Mouse (Mus musculus) heart, adult 11 months (tissue): ENCODE data around the gene Efcab1.
"Not testable (repeated sequence)": the region's sequence is repeated elsewhere in the genome, so short reads cannot be mapped to it uniquely, and the experiment has no call there.

Experiments
- DNase-seq: peaks from one replicate; pipeline ENCODE4 v3.0.0; 2022

Gene Efcab1

DNA sequence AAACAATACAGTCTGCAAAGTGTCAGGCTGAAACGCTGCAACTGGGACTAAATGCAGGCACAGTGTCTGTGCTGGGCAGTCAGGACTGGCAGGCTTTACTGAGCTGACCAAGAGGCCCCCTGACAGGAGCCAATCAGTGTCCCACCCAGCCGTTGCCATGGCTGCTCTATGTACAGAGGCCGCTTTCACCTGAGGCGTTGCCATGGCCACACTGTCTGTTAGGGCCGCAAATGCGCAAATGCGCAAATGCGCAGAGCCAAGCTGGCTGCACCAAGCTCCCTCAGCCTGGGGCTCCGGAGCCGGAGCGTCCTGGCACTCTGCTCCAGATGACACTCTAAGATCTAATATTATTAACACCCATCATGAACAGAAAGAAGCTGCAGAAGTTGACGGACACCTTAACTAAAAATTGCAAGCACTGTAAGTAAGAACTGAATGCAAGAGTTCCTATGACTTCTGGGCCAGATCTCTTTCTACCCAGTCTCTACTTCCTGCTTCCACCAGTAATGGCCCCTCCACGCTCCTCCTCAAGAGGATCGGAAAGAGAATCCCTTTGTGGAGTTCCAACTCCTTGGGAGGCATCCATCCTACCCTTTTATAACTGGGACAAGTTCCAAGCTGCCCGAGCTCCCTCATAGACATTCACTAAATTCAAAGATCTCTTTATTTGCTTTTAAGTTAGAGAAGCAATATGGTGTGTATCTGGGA is at the start of gene Efcab1:
TSS of gene Efcab1 (plus strand) at position 214 of the 708 bp plus-strand sequence.
- no peak for DNase-seq

DNA sequence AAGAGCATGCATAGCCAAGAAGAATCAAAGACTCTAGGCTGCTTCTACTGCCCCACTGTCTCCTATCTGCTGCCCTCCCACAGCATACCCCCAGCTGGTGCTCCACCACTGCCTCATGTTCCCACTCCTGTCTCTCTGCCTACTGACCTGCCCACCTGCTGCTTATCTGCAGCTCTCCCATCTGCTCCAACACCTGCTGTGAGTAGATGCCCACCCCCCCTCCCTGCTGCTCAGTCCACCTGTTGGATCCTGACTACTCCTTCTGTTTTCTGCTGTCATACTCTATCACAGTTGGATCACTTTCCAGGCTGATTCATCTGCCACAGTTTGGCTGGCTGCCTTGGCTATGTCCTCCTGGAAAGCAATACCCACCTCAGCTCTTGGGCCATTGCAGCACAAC is 47.0 kb upstream of the Efcab1 start:
- peak; percentile 82 for DNase-seq

GRCm38 (mm10) chr16:14884916-14885315 is 21.5 kb upstream of the Efcab1 start:
- no peak for DNase-seq

GRCm38 (mm10) chr16:14885372-14885771 is 21.0 kb upstream of the Efcab1 start:
- DNase-seq, result no peak

- no peak for DNase-seq
Measured at GRCm38 (mm10) chr16:14892492-14892891, 13.9 kb upstream of the Efcab1 start.

GRCm38 (mm10) chr16:14893864-14894263 is 12.5 kb upstream of the Efcab1 start:
- DNase-seq, result no peak

DNA sequence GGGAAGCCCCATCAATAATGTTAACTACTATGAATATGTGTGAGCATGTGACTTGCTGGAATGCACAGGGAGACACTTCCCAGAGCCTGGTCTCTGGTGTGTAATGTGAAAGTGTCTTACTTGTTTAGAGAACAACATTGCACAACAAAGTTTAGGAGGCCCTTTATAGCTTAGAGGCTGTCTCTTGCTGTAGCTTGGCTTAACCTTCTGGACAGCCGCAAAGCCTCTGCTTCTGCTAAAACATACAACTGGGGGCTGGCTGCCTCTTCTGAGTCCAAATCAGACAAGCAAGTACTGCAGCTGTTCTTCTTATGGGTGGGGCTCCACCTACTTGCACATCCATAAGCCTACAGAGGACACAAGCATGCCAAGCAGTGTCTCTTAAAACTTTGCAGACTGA is 11.7 kb upstream of the Efcab1 start:
- no peak for DNase-seq

GRCm38 (mm10) chr16:14895543-14895942 is 10.9 kb upstream of the Efcab1 start:
- no peak for DNase-seq

DNA sequence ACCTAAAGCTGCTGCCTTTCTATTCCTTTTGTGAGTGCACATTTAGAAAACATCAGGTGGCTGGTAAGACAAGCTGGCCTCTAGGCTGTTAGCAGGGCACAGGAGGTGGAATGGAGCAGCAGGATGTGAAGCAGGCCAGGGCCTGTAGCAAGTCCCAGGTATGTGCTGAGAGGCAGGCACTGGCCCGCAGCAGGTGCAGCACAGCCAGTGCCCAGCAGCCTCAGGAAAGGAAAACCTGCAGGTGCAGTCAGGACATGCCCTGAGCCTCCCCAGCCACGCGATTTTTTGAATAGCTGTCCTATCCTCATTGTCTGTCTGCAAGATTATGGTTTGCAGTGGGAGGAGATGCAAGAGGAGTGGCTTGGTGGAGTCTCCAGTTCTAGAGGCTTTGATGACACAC is 24.3 kb downstream of the Efcab1 start:
- DNase-seq, result not testable (repeated sequence)

DNA sequence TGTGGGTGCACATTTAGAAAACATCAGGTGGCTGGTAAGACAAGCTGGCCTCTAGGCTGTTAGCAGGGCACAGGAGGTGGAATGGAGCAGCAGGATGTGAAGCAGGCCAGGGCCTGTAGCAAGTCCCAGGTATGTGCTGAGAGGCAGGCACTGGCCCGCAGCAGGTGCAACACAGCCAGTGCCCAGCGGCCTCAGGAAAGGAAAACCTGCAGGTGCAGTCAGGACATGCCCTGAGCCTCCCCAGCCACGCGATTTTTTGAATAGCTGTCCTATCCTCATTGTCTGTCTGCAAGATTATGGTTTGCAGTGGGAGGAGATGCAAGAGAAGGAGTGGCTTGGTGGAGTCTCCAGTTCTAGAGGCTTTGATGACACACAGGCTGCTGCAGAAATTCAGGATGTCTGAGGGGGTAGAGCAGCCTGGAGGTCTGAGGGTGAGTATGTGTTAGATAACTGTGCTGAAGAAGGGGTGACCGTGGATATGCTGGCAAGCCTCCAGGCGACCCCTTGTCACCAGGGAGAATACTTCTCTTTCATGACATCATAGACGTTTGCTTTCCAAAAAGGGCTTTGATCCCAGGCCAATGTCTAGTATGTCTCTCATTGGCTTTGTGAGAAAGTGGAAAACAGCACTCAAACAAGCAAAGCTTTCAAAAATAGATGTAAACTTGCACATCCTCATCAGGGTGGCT is 30.2 kb downstream of the Efcab1 start:
- peak; percentile 92 for DNase-seq

- peak; percentile 86 for DNase-seq
Measured at GRCm38 (mm10) chr16:14939552-14939951, 33.1 kb downstream of the Efcab1 start.

DNA sequence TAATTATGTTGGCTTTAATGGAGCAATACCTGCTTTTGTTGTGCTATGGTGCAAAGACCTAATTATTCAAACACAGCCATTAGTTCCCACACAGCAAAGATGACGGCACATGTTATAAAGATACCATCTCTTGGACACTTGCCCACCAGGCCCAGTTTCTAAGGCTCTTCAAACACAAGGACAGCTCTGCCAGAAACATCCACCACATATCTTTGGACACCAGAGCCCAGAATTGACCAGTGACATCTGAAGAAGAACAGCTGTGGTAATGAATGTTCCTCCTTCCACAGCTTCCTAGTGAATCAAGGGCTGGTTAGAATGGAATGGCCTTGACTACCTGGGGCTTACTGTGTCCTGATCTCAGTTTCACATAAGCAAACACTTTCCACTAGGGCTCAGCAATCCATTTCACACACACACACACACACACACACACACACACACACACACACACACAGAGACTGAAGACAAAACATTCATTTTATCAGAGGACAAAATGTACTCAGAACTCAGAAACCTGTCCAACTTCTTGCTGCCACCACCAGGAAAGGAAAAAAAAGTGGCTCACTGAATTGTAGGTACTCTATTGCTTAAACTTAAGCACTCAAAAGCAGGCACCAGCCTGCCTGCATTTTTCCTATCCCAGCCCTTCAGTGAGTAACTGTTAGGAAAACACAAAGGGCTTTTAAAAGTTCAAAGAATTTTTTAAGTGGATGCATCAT is 33.7 kb downstream of the Efcab1 start:
- peak; percentile 94 for DNase-seq

GRCm38 (mm10) chr16:14940898-14941297 is 34.5 kb downstream of the Efcab1 start:
- DNase-seq, result peak; percentile 88

- DNase-seq, result peak; percentile 85
Measured at GRCm38 (mm10) chr16:14943530-14943929, 37.1 kb downstream of the Efcab1 start.

DNA sequence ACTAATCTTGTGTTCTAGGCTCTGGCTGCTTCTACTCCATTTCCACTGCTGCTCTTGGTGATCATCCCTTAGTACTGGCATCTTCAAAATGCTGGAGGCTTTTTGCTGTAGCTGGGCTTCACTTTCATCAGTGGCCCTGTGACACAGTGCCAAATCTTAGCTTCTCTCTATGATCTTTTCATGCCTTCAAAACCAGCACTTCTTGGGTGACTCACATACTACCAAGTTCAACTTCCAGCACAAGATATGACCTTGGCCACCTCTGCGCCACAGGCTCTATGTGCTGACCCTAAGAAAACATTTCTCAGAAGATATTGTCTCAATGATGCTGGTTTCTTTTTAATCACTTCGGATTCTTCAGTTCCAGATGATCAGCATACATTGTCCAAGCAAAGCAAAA is 41.2 kb downstream of the Efcab1 start:
- not testable (repeated sequence) for DNase-seq

GRCm38 (mm10) chr16:14951894-14952293 is 45.5 kb downstream of the Efcab1 start:
- DNase-seq, result peak; percentile 17

- peak; percentile 86 for DNase-seq
Measured at GRCm38 (mm10) chr16:14959743-14960142, 53.3 kb downstream of the Efcab1 start.

DNA sequence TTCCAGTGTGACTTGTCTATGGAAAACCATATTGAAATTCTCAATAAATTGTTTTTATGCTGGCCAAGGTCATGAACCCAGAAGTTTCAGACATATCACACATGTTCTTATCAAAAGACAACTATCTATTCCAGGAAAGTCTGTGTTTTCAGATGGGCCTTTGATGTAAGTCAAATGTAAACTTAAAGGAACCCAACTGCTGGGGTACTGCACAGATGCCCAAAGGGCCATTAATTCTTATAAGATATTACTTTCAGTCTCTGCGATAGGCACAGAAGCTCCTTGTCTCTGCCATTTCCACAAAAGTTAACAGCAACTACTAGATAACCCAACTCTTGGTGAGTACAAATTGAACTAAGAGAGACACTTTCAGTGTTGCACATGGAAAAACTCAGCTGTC is 67.3 kb downstream of the Efcab1 start:
- DNase-seq, result peak; percentile 27

DNA sequence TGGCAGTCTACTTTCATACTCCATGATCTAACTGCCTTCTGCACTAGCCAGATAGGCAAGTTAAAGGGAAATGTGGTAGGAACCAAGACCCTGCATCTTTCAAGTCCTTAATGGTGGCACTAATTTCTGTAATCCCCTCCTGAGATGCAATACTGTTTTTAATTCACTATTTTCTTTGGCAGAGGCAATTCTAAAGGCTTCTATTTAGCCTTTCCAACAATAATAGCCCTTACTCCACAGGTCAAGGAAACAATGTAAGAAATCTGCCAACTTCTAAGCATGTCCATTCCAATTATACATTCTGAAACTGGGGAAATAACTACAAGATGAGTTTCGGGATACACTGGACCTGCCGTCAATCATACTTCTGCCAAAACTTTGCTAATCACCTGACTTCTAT is 72.8 kb downstream of the Efcab1 start:
- DNase-seq, result peak; percentile 51

DNA sequence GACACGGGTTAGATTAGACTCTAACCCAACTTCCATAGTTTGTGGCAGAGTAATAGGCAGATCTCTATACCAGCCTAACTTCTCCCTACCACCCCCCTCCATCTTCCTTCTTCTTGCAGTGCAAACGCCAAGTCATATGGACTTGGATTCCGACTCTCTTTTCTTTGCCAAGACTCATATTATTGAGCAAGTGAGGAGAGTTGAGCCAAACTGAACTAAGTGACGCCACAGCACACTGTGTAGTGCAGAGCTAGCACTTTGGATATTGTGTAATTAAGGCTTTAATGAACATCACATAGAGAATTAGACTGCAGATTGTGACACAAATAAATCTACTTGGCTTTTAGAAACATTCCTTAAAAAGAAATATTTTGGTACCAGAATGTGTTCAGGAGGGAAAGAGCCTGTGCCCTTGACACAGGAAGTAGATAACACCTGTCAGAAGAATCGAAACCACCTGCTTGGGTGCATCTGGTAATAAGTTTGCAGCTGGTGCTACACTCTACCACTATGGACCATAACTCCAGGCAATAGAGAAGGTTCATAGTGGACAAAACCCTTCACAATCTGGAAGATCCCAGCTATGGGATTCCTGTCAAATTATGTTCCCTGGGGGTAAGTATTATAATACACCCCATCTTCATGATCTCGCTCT is 83.3 kb downstream of the Efcab1 start:
- peak; percentile 89 for DNase-seq

DNA sequence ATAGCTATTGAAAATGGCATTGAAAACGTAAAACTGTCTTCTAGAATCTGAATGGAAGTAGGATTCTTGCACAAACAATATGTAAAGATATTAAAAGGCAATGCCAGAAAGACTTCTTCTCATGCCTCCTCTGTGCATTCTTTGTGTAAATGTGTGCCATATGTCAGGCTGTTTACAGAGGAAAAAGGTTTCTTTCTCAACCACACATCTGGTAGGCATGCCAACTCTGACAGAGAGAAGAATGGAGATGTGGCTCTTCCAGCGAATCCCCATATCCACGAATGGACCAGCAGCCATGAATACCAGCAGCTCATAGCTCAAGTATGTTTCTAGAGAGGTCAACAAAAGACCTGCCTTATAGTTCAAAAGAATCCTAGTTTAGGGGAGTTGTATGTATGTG is 84.6 kb downstream of the Efcab1 start:
- peak; percentile 34 for DNase-seq

DNA sequence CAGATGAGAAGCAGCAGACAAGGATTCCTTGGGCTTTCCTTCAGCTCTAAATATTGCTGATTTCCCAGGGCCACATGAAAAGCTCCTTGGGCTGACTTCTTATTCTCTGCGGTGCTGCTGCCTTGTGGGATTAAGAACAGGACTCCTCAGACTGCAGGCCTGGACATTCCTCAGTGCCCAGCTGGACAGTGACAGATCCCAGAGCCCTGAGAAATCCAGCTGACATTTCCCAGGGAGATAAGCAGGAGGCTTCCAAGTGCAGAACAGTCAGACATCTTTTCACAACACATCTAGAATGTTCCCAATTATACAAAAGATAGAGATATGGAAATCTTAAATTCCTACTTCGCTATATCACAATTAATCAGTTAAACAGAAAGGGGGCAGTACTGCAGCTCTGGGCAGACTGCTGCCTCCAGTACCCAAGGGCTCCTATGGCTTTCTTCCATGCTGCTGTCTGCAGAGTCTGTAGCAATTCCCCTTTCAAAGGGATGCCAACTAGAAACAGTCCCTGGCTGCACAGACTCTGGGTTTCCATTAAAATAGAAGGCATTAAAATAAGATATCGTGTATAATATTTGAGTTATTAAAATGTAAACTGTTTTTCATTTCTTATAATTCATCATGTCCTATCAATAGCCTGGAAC is 86.2 kb downstream of the Efcab1 start:
- peak; percentile 94 for DNase-seq

DNA sequence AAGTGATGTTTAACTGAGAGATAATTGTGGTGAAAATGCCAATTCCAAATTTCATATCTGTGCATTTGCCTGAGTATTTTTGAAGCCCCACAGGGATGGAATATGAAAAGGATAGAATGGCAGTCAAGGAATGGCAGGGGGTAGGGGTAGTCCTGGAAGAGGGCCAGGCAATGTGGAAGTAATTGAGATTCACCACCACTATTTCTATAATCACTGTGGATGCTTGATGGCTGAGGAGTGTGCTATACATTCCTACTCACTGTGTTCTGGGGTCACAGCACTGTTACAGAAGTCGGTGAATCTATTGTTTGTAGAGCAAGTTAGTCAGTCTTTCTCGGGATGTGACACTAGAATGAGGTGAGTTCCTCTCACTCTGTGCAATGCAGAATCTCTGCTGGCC is 108.3 kb downstream of the Efcab1 start:
- no peak for DNase-seq
